Mouse (Mus musculus): Measurements from ENCODE around the gene Ccpg1os. TPM values are rescaled to one million over a fixed set of nuclear protein-coding genes. Genes with fewer than 3 reads are reported as not detected.

Gene Ccpg1os
- total and polyA plus RNA-seq, 2 experiments from 2014 or later: 15.8 to 28.0 TPM

DNA sequence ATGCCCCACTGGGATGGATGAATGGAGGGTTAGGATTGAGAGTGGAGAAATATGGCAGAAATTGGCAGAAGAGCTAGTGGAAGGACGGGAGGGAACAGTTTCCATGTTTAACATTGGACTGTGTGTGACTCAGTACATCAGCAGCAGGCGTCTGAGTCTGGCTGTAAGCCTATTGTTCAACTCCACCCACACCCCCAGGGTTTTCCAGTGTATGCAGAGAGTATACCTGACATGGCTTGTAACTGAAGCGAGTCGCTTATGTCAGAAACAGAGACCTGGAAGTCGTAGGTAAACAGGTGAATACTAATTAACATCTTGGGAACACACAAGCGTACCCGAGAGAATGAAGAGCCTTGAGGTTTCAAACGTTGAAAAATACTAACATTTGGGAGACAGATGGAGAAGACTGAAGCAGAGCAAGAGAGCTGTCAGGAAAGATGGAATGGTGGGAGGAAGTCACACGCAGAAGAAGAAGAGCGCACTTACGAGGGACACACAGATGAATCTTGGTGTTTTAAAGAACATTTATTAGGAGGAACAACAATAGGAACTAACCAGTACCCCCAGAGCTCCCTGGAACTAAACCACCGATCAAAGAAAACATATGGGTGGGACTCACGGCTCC is 53.9 kb downstream of the Ccpg1os start:
- Histone ChIP-seq H3K4me2 (ENCODE audit: low read depth, low read length) (no peak overlapping the region), H3K27me3 (ENCODE audit: control insufficient read depth, insufficient read depth, low read length) (0 out of 2 replicates have a peak, but pooled peaks cover 6% of the 10 kb centered on the region), H3K36me3 (replicated peaks; ENCODE audit: control insufficient read depth, insufficient read depth, low read length) (no peaks in the 10 kb centered on the region), H3K4me3 (ENCODE audit: low read depth, low read length) (no peak overlapping the region), H3K27ac (ENCODE audit: low read depth) (no peak overlapping the region), H3K9me3 (replicated peaks; ENCODE audit: control insufficient read depth, low read length) (no peaks in the 10 kb centered on the region), H3K4me1 (ENCODE audit: control insufficient read depth, insufficient read depth) (no peaks in the 10 kb centered on the region), H3K9ac (replicated peaks; ENCODE audit: low read depth, low read length) (no peak overlapping the region)
- ATAC-seq (ENCODE audit: insufficient read depth, low read depth): no peak
- no peak for DNase-seq (ENCODE audit: low spot score)
- TF ChIP-seq EP300 (IDR thresholded peaks at IDR 0.05; ENCODE audit: low read depth): no peak
- TF ChIP-seq CTCF (IDR thresholded peaks at IDR 0.05; ENCODE audit: low read depth): no peak
- 74% methylated on average over 13 of the region's 13 CpGs for WGBS

Small RNAs within 50 kb of the gene (microRNA-seq; reads per million reads assigned to microRNA genes)
- gene Gm27353: not detected

Other genes with a start within 250 kb of the Ccpg1os start
- 0.04 and 0.73 TPM in 2 replicates for gene Prtg, start 178.5 kb downstream of the Ccpg1os start, total RNA-seq (2014; rRNA removed; ENCODE audit: low replicate concordance)
- 0.15 and 0.31 TPM in 2 replicates for gene Prtg, start 178.5 kb downstream of the Ccpg1os start, polyA plus RNA-seq (2015; fragmentation: Nextera tagmentation; extraction: Ambion mirVana)
- 1.9 and 2.2 TPM in 2 replicates for gene Pygo1, start 59.7 kb downstream of the Ccpg1os start, total RNA-seq (2014; rRNA removed; ENCODE audit: low replicate concordance)
- gene Pygo1, start 59.7 kb downstream of the Ccpg1os start, polyA plus RNA-seq (2015; fragmentation: Nextera tagmentation; extraction: Ambion mirVana): 1.5 and 1.6 TPM in 2 replicates
- gene Dyx1c1, start 26.6 kb downstream of the Ccpg1os start, total RNA-seq (2014; rRNA removed; ENCODE audit: low replicate concordance): not detected in 2 replicates
- gene Dyx1c1, start 26.6 kb downstream of the Ccpg1os start, polyA plus RNA-seq (2015; fragmentation: Nextera tagmentation; extraction: Ambion mirVana): 0.47 and 0.51 TPM in 2 replicates
- not detected in 2 replicates for gene Gm44503, start 26.5 kb downstream of the Ccpg1os start, total RNA-seq (2014; rRNA removed; ENCODE audit: low replicate concordance)
- gene Gm44503, start 26.5 kb downstream of the Ccpg1os start, polyA plus RNA-seq (2015; fragmentation: Nextera tagmentation; extraction: Ambion mirVana): not detected in 2 replicates
- gene Ccpg1, start within 50 bp of the Ccpg1os start, total RNA-seq (2014; rRNA removed; ENCODE audit: low replicate concordance): 8.3 and 11.3 TPM in 2 replicates
- gene Ccpg1, start within 50 bp of the Ccpg1os start, polyA plus RNA-seq (2015; fragmentation: Nextera tagmentation; extraction: Ambion mirVana): 27.2 and 27.3 TPM in 2 replicates
- 3.0 and 8.8 TPM in 2 replicates for gene Pigb, start 55.0 kb upstream of the Ccpg1os start, total RNA-seq (2014; rRNA removed; ENCODE audit: low replicate concordance)
- gene Pigb, start 55.0 kb upstream of the Ccpg1os start, polyA plus RNA-seq (2015; fragmentation: Nextera tagmentation; extraction: Ambion mirVana): 1.9 and 2.5 TPM in 2 replicates
- gene Rab27a, start 59.5 kb upstream of the Ccpg1os start, total RNA-seq (2014; rRNA removed; ENCODE audit: low replicate concordance): 3.1 and 4.0 TPM in 2 replicates
- 1.7 and 2.7 TPM in 2 replicates for gene Rab27a, start 59.5 kb upstream of the Ccpg1os start, polyA plus RNA-seq (2015; fragmentation: Nextera tagmentation; extraction: Ambion mirVana)
- gene Khdc3, start 116.5 kb upstream of the Ccpg1os start, total RNA-seq (2014; rRNA removed; ENCODE audit: low replicate concordance): not detected in 2 replicates
- not detected in 2 replicates for gene Khdc3, start 116.5 kb upstream of the Ccpg1os start, polyA plus RNA-seq (2015; fragmentation: Nextera tagmentation; extraction: Ambion mirVana)
- gene Gm20509, start 117.1 kb upstream of the Ccpg1os start, total RNA-seq (2014; rRNA removed; ENCODE audit: low replicate concordance): not detected in 2 replicates
- gene Gm20509, start 117.1 kb upstream of the Ccpg1os start, polyA plus RNA-seq (2015; fragmentation: Nextera tagmentation; extraction: Ambion mirVana): not detected in 2 replicates
- gene Rsl24d1, start 128.0 kb upstream of the Ccpg1os start, total RNA-seq (2014; rRNA removed; ENCODE audit: low replicate concordance): 51.6 and 65.0 TPM in 2 replicates
- gene Rsl24d1, start 128.0 kb upstream of the Ccpg1os start, polyA plus RNA-seq (2015; fragmentation: Nextera tagmentation; extraction: Ambion mirVana): 70.4 and 71.4 TPM in 2 replicates

Data from heart, postnatal 0 days (tissue).